Mouse (Mus musculus) midbrain, embryonic 15.5 days (tissue): ENCODE measurements around the gene AI987944. TPM values are rescaled to one million over a fixed set of nuclear protein-coding genes. Genes with fewer than 3 reads are reported as not detected.
A peak's percentile ranks its signal among the peaks of the same experiment; 100 is the strongest.

ENCODE experiments used
- ATAC-seq: fragments of 200-750 bp; cut with Nextera tagmentation; replicated peaks from 2 replicates; pipeline ENCODE4 v1.8.0; 2017; ENCODE audit warnings: moderate TSS enrichment
- H3K27ac ChIP-seq: fragments of 300-500 bp; sonication (generic); 2 replicates; pipeline ENCODE4 v1.5.1; 2015; ENCODE audit warnings: mild to moderate bottlenecking, inconsistent platforms
- H3K27me3 ChIP-seq: fragments of 300-500 bp; sonication (generic); replicated peaks from 2 replicates; pipeline ENCODE4 v1.6.1; 2015; ENCODE audit warnings: inconsistent platforms
- H3K36me3 ChIP-seq: fragments of 300-500 bp; sonication (generic); replicated peaks from 2 replicates; pipeline ENCODE4 v1.6.1; 2015; ENCODE audit warnings: inconsistent platforms
- H3K4me1 ChIP-seq: fragments of 300-500 bp; sonication (generic); 2 replicates; pipeline ENCODE4 v1.6.1; 2015; ENCODE audit warnings: inconsistent platforms
- H3K4me2 ChIP-seq: fragments of 300-500 bp; sonication (generic); 2 replicates; pipeline ENCODE4 v1.6.1; 2015; ENCODE audit warnings: inconsistent platforms, mild to moderate bottlenecking, moderate library complexity
- H3K4me3 ChIP-seq: fragments of 300-500 bp; sonication (generic); 2 replicates; pipeline ENCODE4 v1.5.1; 2015; ENCODE audit warnings: mild to moderate bottlenecking, inconsistent platforms
- H3K9ac ChIP-seq: fragments of 300-500 bp; sonication (generic); 2 replicates; pipeline ENCODE4 v1.6.1; 2015; ENCODE audit warnings: mild to moderate bottlenecking, inconsistent platforms
- H3K9me3 ChIP-seq: fragments of 300-500 bp; sonication (generic); 2 replicates; pipeline ENCODE4 v1.6.1; 2016; ENCODE audit warnings: inconsistent platforms
- WGBS: fragments of 180-500 bp; shearing (Covaris S2); methylation state at CpG from one replicate; pipeline ENCODE4 v1.1.7; 2015; ENCODE audit warnings: mixed read lengths; 5-methylcytosine and 5-hydroxymethylcytosine counted together
- polyA plus RNA-seq: library from polyadenylated mRNA; unstranded; fragments of >200 nt; fragmentation: Nextera tagmentation; extraction: Ambion mirVana; gene quantifications from 2 replicates; pipeline ENCODE4 v1.2.1, GENCODE M21; 2015

The AI987944 gene
- polyA plus RNA-seq = 7.5 and 8.6 TPM in 2 replicates

DNA sequence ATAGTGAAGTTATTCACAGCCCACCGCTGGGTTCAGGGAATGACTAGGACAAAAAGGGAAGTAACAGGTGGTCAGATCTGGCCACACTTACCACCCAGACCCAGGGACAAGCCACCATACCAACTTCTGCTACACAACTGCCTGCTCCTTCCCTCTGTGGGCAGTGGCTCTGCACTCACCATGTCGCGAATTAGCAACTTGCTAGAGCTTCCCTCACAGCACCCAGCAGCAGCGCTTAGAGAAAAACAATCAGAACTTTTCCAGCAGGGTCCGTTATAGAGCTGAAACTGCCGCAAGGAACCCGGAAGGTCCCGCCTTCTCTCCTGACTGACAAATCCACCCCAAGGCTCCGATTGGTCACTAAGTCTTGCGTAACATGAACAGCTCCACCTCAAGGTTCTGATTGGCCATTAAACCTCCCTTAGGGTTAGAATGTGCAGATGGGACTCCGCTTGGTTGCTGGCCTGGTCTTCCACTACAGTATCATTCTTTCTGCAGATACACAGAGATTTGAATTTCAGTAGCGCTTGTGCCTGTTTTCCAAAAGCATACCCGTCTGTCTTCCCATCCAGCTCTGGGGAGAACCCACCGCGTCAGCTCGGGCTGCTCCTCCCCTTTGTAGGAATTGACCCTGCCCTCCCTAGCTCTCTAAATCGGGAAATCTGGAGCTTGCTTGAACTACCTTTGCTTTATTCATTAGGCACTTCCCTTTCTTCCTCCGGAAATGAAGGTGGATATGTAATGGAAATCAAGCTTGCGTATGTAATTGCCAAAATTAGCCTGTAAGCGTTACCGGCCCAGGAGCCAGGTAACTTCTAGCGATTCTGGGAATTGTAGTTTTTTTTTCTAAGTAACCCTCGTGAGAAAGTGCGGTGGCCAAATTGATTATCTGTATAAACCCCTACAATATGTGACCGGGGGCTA, at the start of gene AI987944:
Gene AI987944 (minus strand): TSS at position 332 of the 924 bp plus-strand sequence.
- ATAC-seq = peak; percentile 99
- Histone ChIP-seq H3K4me3 (peak within 1 kb of the TSS; percentile 54), H3K27me3 (no peaks in the 10 kb centered on the region), H3K4me2 (peak within 1 kb of the TSS; percentile 68), H3K9ac (peak within 1 kb of the TSS; percentile 53), H3K36me3 (no peaks in the 10 kb centered on the region), H3K9me3 (peaks cover 4% of the 10 kb centered on the region; the same call in 1 of the 2 replicates), H3K4me1 (peaks cover 4% of the 10 kb centered on the region; the same call in 1 of the 2 replicates), H3K27ac (peak within 1 kb of the TSS; percentile 87)
- WGBS = under 1% methylated on average over 25 of the region's 25 CpGs

DNA sequence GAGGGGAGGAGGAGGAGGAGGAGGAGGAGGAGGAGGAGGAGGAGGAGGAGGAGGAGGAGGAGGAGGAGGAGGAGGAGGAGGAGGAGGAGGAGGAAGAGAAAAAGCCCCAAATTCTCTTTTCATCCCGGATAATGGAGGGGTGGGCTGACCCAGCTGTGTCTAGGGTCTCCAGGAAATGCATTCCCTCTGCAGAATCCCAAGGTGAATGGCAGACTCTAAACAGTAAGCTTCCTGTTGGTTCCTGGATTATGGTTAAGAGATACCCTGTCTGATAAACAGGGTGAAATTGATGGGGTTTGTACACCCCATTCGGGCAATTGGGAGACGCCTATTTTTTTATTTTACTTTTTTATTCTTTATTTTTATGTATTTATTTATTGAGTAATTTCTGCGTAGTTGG, 951 bp upstream of the AI987944 start:
- Histone ChIP-seq H3K9ac (no peak overlapping the region), H3K27ac (no peak overlapping the region), H3K4me2 (peak overlapping the region; percentile 34; the same call in 1 of the 2 replicates), H3K9me3 (peaks cover 4% of the 10 kb centered on the region; the same call in 1 of the 2 replicates), H3K27me3 (no peaks in the 10 kb centered on the region), H3K4me1 (peaks cover 4% of the 10 kb centered on the region; the same call in 1 of the 2 replicates), H3K36me3 (no peaks in the 10 kb centered on the region), H3K4me3 (peak overlapping the region; percentile 10; the same call in 1 of the 2 replicates)
- peak; percentile 51; the same call in 1 of the 2 replicates for ATAC-seq
- 74% methylated on average over 4 of the region's 4 CpGs for WGBS

Other genes starting within 250 kb of the AI987944 start
- gene Gm5592, start 239.5 kb downstream of the AI987944 start, polyA plus RNA-seq = not detected in 2 replicates
- gene Vmn2r57, start 55.3 kb upstream of the AI987944 start, polyA plus RNA-seq = 0.42 and 0.57 TPM in 2 replicates
- 0.06 and 0.09 TPM in 2 replicates for gene Gm20449, start 106.0 kb upstream of the AI987944 start, polyA plus RNA-seq
- gene AW146154, start 106.5 kb upstream of the AI987944 start, polyA plus RNA-seq = 3.0 and 5.7 TPM in 2 replicates
- gene Gm6871, start 180.3 kb upstream of the AI987944 start, polyA plus RNA-seq = not detected in 2 replicates
- 14.8 and 15.1 TPM in 2 replicates for gene 2610021A01Rik, start 205.9 kb upstream of the AI987944 start, polyA plus RNA-seq
- 22.7 and 26.1 TPM in 2 replicates for gene Zfp788, start 239.8 kb upstream of the AI987944 start, polyA plus RNA-seq